Mouse (Mus musculus): ENCODE data around the gene Lrrc3b.

Gene Lrrc3b

GRCm38 (mm10) chr14:15331370-15331769, 107.4 kb downstream of the Lrrc3b start:
- no peak for DNase-seq (ENCODE audit: low read depth in 1 of 2, low spot score in 2 of 2)

GRCm38 (mm10) chr14:15330155-15330554, 108.6 kb downstream of the Lrrc3b start:
- DNase-seq (ENCODE audit: low read depth in 1 of 2, low spot score in 2 of 2), result no peak

- no peak for DNase-seq (ENCODE audit: low read depth in 1 of 2, low spot score in 2 of 2)
These were observed 112.9 kb downstream of the Lrrc3b start for GRCm38 (mm10) chr14:15325872-15326271.

- no peak for DNase-seq (ENCODE audit: low read depth in 1 of 2, low spot score in 2 of 2)
These were observed 116.2 kb downstream of the Lrrc3b start for GRCm38 (mm10) chr14:15322441-15323123.

GRCm38 (mm10) chr14:15319399-15319915, 119.3 kb downstream of the Lrrc3b start:
- no peak for DNase-seq (ENCODE audit: low read depth in 1 of 2, low spot score in 2 of 2)

- DNase-seq (ENCODE audit: low read depth in 1 of 2, low spot score in 2 of 2), result no peak
These were observed 130.2 kb downstream of the Lrrc3b start for GRCm38 (mm10) chr14:15308576-15308975.

Data from monocyte, adult 2 months (primary cell).